Mouse (Mus musculus) cerebellum, adult 11-12 months (tissue): ENCODE measurements around the gene 1110008L16Rik.
"Not testable (repeated sequence)": the region's sequence is repeated elsewhere in the genome, so short reads cannot be mapped to it uniquely, and the experiment has no call there.

Experiments used
- DNase-seq: peaks from one replicate; pipeline ENCODE4 v3.0.0; 2022

Gene 1110008L16Rik

GRCm38 (mm10) chr12:55343998-55344397 lies 44.6 kb downstream of the 1110008L16Rik start:
- DNase-seq = no peak

- DNase-seq = no peak
These were observed 45.2 kb downstream of the 1110008L16Rik start for GRCm38 (mm10) chr12:55344583-55344982.

DNA sequence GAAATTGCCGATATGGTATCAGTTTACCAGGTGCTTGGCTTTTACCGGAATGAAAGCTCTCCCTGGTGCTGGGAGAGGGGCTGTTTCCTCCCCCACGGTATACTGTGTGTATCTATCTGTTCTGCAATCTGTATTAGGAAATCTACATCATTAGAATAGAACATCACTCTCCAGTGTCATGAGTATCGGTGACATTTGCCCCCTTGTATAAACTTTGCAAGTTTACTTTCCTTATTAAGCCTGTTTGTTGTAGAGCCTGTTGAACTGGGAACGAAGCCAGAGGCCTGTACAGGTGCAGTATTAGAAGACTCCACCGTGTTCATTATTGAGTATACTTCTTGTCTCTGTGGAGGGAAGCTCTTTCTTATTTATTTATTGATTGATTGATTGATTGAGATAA lies 54.0 kb downstream of the 1110008L16Rik start:
- no peak for DNase-seq

DNA sequence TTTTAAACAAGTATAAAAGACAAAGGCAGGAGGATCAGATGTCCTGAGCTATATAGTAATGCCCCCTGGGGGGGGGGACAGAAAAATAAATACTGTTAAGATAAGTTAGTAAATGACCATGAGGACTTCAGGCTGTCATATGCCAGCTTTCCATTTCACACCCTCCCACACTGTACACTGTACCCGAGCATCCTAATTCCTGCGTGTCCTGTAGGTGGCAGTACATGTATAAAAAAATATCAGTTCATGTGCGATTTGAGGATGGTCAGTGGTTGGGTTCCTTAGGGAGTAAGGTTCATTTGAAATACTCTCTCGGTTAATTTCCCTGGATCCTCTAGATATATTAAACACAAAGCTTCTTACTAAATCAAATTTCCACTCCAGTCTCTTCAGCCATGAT lies 55.5 kb downstream of the 1110008L16Rik start:
- DNase-seq = peak; percentile 8

GRCm38 (mm10) chr12:55357303-55357702 lies 57.9 kb downstream of the 1110008L16Rik start:
- no peak for DNase-seq

- DNase-seq = no peak
These were observed 61.6 kb downstream of the 1110008L16Rik start for GRCm38 (mm10) chr12:55360929-55361328.

DNA sequence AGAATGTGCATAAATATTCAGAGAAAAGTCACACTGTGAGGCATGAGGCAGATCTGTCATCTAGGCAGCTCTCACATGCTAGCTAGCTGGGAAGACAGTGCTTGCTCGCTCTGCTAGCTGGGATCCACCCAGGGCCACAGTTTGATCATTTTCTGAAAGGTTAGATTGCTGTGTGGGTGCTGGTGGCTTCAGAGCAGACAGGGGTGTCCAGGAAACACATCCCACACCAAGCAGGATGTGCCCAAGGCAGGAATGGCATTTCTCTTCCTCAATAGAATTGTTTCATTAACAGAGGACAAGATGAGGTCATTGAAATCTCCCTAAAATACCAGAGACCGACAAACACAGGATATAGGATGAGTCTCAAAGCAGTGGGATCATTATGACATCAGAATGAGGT lies 65.7 kb downstream of the 1110008L16Rik start:
- DNase-seq = no peak

DNA sequence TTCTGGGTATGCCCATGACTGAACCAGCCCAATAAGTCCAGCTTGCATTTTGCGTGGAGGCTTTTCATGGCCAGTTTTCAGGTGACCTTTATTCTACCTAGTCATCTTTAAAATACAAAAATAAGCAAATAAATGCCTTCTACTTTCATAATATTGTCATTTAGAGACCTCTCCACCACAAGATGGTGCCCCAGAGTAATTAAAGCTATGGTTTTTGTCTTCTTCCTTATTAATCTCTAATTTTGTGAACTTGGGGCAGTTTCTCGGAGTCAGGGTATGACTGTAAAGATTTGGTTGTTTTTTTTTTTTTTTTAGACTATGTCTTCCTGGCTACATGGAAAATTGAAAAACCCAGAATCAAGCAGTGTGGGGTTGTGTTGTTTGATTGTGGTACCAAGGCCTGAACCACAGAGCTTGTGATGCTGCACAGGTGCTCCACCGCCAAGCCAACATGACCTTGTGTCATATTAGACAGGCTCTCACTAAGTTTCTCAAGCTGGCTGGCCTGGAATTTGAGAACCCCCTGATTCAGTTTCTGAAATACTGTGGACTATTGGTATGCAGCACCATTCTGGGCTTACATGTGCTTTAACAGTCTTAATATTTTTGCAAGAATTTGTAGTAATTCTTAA lies 73.2 kb downstream of the 1110008L16Rik start:
- no peak for DNase-seq

DNA sequence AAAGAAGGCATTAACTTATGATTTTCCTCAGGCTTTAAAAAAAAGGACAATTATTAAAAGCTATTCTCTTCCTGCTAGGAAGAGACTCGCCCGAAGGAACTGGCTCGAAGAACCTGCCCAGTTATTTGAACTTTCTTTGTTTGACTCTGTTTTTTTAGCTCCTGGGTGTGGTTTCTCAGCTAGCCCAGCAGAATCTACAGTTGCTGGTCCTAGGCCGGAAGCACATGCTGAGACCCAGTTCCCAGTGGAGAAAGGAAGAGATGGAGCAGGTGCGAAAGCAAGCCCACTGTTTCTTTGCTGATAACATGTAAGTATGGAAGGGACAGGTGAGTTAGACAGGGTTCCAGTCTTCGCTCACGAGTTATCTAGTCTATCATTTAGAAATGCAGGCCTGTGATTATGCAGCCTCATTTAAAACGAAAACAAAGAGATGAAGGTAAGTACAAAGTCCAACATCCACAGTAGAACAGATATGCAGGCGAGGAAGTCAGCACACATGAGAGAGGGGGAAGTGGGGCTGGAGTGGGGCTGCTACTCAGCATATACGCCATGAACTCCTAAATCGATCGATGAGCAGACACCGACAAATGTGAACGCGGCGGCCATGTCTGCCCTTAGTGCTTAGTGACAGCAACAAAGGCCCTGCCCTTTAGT lies 77.7 kb downstream of the 1110008L16Rik start:
- DNase-seq = no peak

DNA sequence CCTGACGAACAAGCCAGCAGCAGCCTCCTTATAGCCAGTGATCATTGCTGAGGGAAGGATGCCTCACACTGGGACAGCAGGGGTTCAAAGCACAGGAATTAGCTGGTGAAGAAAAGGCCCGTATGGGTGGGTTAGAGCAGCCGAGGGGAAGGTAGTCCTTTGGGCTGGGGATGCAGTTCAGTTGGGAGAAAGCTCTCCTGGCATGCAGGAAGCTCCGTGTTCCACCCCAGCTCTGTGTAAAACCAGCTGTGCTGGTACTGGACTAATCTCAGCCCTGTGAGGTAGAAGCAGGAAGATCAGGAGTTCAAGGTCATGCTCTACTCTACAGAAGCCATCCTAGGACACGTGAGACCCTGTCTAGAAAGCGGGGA lies 78.2 kb downstream of the 1110008L16Rik start:
- no peak for DNase-seq

DNA sequence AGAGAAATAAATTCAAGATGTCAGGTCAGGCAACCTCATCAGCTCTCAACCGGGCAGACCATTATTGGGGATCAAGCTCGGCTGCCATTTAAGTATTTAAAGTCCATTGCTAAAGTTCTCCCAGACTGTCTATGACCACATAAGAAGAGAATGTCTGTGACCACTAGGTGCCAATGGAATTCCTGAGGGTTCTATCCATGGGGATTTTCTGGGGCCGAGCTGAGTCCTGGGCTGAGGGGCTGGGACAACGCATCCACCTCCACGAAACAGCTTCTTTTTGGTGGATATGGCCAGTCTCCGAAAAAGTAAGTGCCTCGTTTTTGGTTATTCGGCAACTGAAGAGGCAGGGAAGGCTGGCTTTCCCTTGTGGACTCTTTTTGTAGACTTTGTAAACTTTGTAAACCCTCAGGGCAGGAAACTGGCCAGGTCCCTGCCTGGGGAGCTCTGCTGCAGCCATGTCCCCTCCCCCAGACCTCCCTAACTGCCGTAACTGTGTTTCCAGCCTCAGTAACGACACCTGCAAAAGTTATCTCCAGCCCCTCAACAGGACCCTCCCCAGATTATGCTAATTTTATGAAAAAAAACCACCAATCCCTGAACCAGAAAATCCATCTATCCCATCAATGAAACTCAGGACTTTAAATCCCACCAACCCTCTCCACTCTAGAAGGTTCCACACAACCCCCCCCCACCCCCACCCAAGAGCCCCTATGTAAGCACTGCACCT lies 84.8 kb downstream of the 1110008L16Rik start, which contains the start of gene Psma6:
Gene Psma6, plus strand, starts transcription at position 200 of the 727 bp plus-strand sequence.
- DNase-seq = no peak

DNA sequence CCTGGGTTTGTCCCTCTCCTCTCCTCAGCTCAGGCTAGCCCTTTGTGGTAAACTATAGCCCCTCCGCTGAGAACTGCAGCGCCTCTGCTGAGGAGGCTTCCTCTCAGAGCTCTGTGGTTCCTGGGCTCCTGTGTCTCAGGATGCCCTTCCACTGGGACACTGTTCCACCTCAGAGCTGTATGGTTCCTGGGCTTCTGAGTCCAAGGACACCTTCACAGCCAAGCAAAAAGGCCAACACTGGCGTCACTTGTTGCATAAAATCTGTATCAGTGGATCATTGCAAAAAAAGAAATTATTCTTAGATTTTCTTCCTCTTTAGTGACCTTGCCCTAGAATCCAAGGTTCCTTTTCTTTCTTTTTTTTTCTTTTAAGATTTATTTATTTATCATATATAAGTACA lies 85.4 kb downstream of the 1110008L16Rik start:
- no peak for DNase-seq

DNA sequence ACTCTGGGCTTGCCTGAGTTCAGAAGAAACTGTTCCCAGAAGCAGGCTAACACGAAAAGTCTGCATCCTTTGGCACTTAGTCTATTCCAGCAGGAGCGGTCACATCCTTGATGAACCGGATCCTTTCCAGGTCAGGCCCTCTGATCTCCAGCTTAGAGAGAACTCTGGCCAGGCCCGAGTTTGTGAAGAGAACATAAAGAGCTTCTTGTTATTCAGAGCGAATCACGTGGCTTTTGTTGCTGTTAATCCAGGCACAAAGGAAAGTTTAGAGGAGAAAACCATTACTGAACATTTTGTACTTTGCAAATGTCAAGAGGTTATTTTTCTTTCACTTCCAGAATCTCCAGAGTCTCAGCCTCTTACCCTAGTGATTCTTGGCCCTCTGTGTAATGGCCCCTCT lies 86.6 kb downstream of the 1110008L16Rik start:
- no peak for DNase-seq

DNA sequence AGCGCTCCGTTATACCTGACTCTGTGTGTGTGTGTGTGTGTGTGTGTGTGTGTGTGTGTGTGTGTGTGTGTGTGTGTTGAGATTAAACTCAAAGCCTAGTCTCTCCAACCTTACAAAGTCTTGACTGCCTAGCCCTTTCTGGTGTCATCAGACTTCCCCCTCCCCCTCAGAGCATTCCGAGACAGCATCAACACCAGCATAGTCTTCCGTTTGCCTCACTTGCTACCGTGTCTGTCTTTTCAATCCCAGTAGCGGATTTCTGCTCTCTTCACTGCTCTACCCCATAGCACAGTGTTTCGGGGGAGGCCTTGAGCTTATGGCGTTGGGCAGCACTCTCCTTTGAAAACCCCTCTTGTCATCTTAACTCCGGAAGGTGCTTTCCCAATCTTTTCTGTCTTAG lies 87.1 kb downstream of the 1110008L16Rik start:
- DNase-seq = no peak

- no peak for DNase-seq
These were observed 87.9 kb downstream of the 1110008L16Rik start for GRCm38 (mm10) chr12:55387083-55387787.

DNA sequence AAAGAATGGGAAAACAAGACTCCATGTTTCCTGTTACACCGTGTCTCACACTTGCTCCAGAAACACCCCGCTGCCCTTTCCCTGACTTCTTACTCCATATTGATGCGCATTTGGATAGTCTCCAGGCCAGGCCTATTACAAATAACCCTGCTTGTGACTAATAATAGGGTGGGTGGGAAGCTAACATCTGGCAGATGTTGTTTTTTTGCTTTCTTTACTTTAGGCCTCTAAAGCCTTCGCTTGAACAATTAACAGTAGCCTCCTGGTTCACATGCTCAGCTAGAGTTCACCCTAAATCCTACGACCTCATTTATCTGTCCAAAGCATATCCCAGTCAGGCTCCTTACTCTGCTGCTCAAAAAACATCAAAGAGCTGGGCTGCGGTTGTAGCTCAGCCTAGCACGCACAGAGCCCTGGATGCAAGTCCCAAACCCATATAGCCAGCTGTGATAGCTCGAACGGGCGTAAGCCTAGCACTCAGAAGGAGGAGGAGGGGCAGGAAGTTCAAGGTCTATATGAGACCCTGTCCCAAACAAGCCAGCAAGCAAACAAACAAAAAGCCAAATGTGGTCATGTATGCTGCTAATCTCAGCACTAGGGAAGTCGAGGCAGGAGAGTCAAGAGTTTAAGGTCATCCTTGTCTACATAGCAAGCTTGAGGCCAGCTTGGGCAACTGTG lies 88.5 kb downstream of the 1110008L16Rik start:
- DNase-seq = no peak

DNA sequence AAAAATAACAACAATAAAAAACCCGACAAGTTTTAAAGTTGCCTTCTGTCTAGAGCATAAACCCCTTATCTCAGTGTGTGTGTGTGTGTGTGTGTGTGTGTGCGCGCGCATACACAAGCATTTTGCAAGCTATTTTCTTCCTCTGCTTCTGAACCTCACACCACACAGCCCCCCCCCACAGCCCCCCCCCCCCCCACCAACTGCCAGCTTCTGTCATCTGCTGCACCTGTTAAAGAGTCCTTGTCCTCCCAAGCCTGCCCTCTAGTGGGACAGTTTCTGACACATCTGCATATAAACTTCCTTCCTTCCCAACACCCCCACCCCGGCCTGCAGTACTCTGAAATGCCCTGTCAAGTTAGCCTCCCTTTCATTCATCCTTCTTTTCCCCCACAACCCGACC lies 89.1 kb downstream of the 1110008L16Rik start:
- DNase-seq = no peak

DNA sequence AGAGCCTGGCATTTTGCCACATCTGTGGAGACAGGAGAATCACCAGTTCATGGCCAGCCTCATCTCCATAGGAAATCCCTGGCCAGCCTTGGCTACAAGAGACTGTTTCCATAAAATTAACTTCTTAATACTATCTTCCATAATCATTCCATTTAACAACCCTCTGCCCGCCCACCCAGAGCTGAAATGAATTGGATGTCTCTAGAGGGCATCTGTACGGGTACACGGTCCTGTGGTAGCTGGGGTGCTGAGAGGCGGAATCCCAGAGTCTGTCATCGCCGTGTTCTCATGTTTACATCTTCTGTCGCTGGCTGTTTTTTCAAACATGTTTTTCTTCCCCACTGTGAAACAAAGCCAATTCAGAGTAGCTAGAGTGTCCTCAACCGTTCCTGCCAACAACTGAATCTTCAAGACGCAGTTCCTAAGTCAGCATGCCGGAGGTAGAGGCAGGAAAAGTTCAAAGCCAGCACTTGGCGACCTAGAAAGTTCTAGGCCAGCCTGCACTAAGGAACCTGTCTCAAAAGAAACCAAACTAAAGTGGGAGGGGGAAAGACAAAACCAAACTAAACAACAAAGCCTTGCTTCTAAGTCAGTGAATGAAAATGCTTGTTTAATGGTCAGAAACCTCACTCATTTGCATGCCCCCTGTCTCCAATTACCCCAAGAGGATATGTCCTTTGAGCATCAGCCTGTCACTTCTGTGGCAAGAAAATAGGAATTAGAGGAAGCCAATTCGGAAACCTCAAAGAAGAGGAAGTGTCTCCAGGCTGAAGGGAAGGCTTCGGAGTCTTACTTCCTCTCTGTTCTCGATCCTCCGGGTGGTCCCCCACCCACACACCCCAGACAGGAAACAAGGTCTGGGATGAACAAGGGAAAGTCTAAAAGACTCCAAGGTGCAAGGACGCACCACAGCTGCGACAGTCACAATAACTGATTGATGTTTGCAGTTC lies 90.0 kb downstream of the 1110008L16Rik start:
- no peak for DNase-seq

DNA sequence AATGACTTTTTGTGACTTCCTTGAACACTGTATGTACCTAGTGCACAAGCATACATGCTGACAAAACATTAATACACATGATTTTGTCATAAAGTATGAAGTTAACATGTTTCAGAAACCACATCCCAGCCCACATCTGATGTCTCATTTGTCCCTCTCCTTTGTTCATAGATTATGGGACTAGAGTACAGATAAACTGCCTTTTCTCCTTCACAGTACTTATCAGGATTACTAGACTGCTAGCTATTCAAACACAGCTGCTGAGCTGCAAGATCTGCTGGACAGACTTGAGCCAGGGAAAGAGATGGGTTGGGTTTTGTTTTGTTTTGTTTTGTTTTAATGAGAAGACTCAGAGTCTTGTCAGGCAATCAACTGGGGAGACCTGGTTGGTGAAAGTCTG lies 92.7 kb downstream of the 1110008L16Rik start:
- no peak for DNase-seq

DNA sequence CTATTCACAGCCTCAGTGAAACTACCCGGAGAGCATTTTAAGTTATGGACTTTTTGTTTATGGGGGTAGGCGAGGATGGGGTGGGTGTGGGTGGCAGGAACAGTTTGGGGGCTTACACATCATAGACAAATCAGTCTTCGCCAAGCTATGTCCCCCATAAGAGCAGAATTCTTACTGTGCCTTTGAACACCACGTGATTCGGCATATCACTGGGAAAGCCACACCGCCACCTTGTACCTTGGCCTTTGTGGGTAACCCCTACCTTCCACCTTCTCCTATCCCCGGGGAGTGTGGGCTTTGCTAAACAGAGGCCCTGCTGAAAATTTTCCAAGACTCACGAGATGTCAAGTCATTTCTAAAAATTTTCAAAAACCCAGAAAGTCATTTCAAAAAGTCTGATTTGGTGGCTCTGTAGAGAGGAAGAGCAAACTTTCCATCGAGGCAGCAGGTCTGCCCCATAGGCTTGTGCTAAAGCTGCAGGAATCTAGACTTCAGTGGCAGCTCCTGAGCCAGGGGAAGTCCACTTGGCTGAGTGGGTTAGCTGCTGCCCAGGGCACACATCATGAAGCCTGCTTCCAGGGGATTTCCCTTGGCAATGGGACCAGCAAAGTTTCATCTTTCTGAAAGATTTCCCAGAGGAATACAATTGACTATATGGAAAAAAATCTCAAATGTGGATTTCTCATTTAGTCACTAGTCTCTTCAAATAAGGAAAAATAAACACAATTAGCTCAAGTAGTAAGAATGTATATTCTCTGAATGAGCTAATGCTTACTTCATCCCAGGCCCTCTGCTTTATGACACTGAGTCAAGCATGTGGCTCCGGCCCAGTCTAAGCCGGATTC lies 93.6 kb downstream of the 1110008L16Rik start:
- DNase-seq = no peak

GRCm38 (mm10) chr12:55395601-55396000 lies 96.2 kb downstream of the 1110008L16Rik start:
- not testable (repeated sequence) for DNase-seq
